In the genomic region with DNA sequence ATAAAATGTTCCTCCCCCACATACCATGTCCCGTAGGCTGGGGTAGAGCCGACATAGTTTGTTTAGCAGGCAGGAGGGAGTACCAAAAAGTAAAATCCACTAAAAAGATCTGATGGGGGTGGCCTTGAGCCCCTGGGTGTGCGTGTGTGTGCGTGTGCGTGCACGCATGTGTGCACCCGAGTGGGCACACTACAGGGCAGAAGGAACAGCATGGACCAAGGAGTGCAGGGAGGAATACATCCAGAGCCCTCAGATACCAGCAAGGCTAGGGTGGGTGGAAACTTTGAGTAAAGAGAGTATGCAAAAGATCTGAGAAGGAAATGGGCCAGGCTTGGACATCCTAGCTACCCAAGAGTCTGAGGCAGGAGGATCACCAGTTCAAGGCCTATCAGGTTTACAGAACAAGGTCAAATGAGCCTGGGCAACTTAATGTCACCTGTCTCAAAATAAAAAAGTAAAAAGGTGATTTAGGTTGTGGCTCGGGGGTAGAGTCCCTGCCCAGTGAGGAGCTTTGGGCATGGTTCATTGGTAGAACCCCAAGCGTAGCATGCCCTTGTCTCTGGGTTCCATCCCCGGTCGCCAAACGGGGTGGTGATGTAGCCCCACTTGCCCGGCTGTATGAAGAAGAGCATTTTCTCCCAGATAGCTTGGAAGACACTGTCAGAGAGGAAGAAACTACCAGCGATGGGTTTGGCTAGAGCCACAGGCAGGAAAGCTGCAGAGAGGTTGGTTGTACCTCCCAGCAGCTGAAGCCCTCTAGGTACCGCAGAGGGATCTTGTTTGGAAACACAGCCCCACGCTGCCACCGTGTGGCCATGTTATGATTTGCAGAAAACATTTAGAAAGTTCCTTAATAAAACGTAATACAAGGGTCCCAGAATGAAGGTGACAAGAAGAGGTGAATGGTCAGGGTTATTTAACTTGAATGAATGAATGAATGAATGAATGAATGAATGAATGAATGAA, we compare ENCODE assay signal across 9 mouse cellular contexts. TPM values are rescaled to one million over a fixed set of nuclear protein-coding genes. Genes with fewer than 3 reads are reported as not detected.
DNase-seq lines count a peak whose midpoint lies in the region; ATAC-seq lines count a peak whose summit lies in the region.
"Had no signal": no experiment of that assay in that cellular context is flagged by ENCODE, and none has a peak within 500 bp of the region (broad histone marks: within the 10 kb centered on the region; RNA-seq: fewer than 3 reads in every experiment).

No protein-coding gene starts in this region.

- no peak overlapping the region for H3K4me2 ChIP-seq in forebrain, embryonic 16.5 days (ENCODE audit: low read length)
- no peak overlapping the region for H3K4me2 ChIP-seq in intestine, embryonic 15.5 days (replicated peaks)
- H3K4me2 ChIP-seq in limb, embryonic 11.5 days (ENCODE audit: low read depth, severe bottlenecking), result no peak overlapping the region
- no peak overlapping the region for H3K4me2 ChIP-seq in midbrain, embryonic 16.5 days (ENCODE audit: low read length)
- H3K4me2 ChIP-seq: embryonic facial prominence, embryonic 15.5 days had no signal

- peaks cover 2% of the 10 kb centered on the region; the same call in 1 of the 2 replicates for H3K27me3 ChIP-seq in forebrain, embryonic 16.5 days (replicated peaks; ENCODE audit: control insufficient read depth, insufficient read depth, low read length)
- H3K27me3 ChIP-seq in intestine, embryonic 15.5 days (replicated peaks), result 0 out of 2 replicates have a peak, but pooled peaks cover 3% of the 10 kb centered on the region
- H3K27me3 ChIP-seq in limb, embryonic 11.5 days (ENCODE audit: control insufficient read depth, insufficient read depth, low read length), result no peaks in the 10 kb centered on the region
- peaks cover 6% of the 10 kb centered on the region; the same call in 1 of the 2 replicates for H3K27me3 ChIP-seq in midbrain, embryonic 16.5 days (ENCODE audit: control insufficient read depth, insufficient read depth, low read depth, low read length)
- H3K27me3 ChIP-seq: embryonic facial prominence, embryonic 15.5 days had no signal

- no peaks in the 10 kb centered on the region for H3K9me3 ChIP-seq in forebrain, embryonic 16.5 days (ENCODE audit: control insufficient read depth, low read length)
- H3K9me3 ChIP-seq in intestine, embryonic 15.5 days, result no peaks in the 10 kb centered on the region
- H3K9me3 ChIP-seq in limb, embryonic 11.5 days (ENCODE audit: control insufficient read depth, low read length), result no peaks in the 10 kb centered on the region
- no peaks in the 10 kb centered on the region for H3K9me3 ChIP-seq in midbrain, embryonic 16.5 days (replicated peaks; ENCODE audit: control insufficient read depth, low read length, poor library complexity, severe bottlenecking)
- H3K9me3 ChIP-seq: embryonic facial prominence, embryonic 15.5 days had no signal

- H3K27ac ChIP-seq in forebrain, embryonic 16.5 days (ENCODE audit: low read length), result no peak overlapping the region
- H3K27ac ChIP-seq in intestine, embryonic 15.5 days, result no peak overlapping the region
- H3K27ac ChIP-seq in limb, embryonic 11.5 days (replicated peaks; ENCODE audit: low read depth, low read length), result no peak overlapping the region
- no peak overlapping the region for H3K27ac ChIP-seq in midbrain, embryonic 16.5 days (ENCODE audit: low read length)
- H3K27ac ChIP-seq: embryonic facial prominence, embryonic 15.5 days had no signal

- peak; percentile 68 for DNase-seq in ovary, postnatal 14 days (ENCODE audit: low spot score)
- no peak for DNase-seq in ovary, adult 18-20 months (ENCODE audit: low spot score)
- peak; percentile 77 for DNase-seq in cerebellum, adult 11-12 months
- peak; percentile 88 for DNase-seq in limb, embryonic 11.5 days (ENCODE audit: low spot score)
- peak; percentile 68 to 79 for DNase-seq in spleen, postnatal 14 days (ENCODE audit: low spot score in 2 of 2)

- no peak overlapping the region for H3K9ac ChIP-seq in forebrain, embryonic 16.5 days (replicated peaks; ENCODE audit: low read depth, low read length)
- no peak overlapping the region for H3K9ac ChIP-seq in intestine, embryonic 15.5 days
- no peak overlapping the region for H3K9ac ChIP-seq in limb, embryonic 11.5 days (ENCODE audit: low read length)
- no peak overlapping the region for H3K9ac ChIP-seq in midbrain, embryonic 16.5 days (ENCODE audit: low read depth, low read length)
- H3K9ac ChIP-seq: embryonic facial prominence, embryonic 15.5 days had no signal

- ATAC-seq in forebrain, embryonic 16.5 days, result peak; percentile 74
- ATAC-seq in intestine, embryonic 15.5 days, result 0 out of 2 replicates have a peak, but pooled peaks have one; percentile 22
- 0 out of 2 replicates have a peak, but pooled peaks have one; percentile 31 for ATAC-seq in limb, embryonic 11.5 days (ENCODE audit: insufficient number of reproducible peaks, low FRiP score, low TSS enrichment, low read depth)
- ATAC-seq in midbrain, embryonic 16.5 days, result peak; percentile 80; the same call in 1 of the 2 replicates

- H3K36me3 ChIP-seq in forebrain, embryonic 16.5 days (ENCODE audit: control insufficient read depth, insufficient read depth), result no peaks in the 10 kb centered on the region
- H3K36me3 ChIP-seq in intestine, embryonic 15.5 days, result no peaks in the 10 kb centered on the region
- no peaks in the 10 kb centered on the region for H3K36me3 ChIP-seq in limb, embryonic 11.5 days (ENCODE audit: control insufficient read depth, insufficient read depth, low read length)
- no peaks in the 10 kb centered on the region for H3K36me3 ChIP-seq in midbrain, embryonic 16.5 days (ENCODE audit: control insufficient read depth, insufficient read depth, low read length)
- H3K36me3 ChIP-seq: embryonic facial prominence, embryonic 15.5 days had no signal

- no peak overlapping the region for H3K4me3 ChIP-seq in forebrain, embryonic 16.5 days (replicated peaks; ENCODE audit: low read length)
- no peak overlapping the region for H3K4me3 ChIP-seq in intestine, embryonic 15.5 days (replicated peaks)
- H3K4me3 ChIP-seq in limb, embryonic 11.5 days (ENCODE audit: low read depth, low read length), result no peak overlapping the region
- no peak overlapping the region for H3K4me3 ChIP-seq in midbrain, embryonic 16.5 days (ENCODE audit: low read depth, low read length)
- H3K4me3 ChIP-seq: embryonic facial prominence, embryonic 15.5 days had no signal

- no peaks in the 10 kb centered on the region for H3K4me1 ChIP-seq in forebrain, embryonic 16.5 days (replicated peaks; ENCODE audit: control insufficient read depth, insufficient read depth, low read length)
- no peaks in the 10 kb centered on the region for H3K4me1 ChIP-seq in intestine, embryonic 15.5 days (replicated peaks)
- H3K4me1 ChIP-seq in limb, embryonic 11.5 days (ENCODE audit: control insufficient read depth, insufficient read depth, low read length), result no peaks in the 10 kb centered on the region
- no peaks in the 10 kb centered on the region for H3K4me1 ChIP-seq in midbrain, embryonic 16.5 days (ENCODE audit: control insufficient read depth, insufficient read depth, low read length)
- H3K4me1 ChIP-seq: embryonic facial prominence, embryonic 15.5 days had no signal

- WGBS in forebrain, embryonic 16.5 days, result 51% methylated on average over 18 of the region's 18 CpGs
- 54% methylated on average over 18 of the region's 18 CpGs for WGBS in intestine, embryonic 15.5 days
- WGBS in limb, embryonic 11.5 days, result 55% methylated on average over 18 of the region's 18 CpGs
- whole genome bisulfite sequencing in midbrain, embryonic 16.5 days, result 52% methylated on average over 18 of the region's 18 CpGs

RNA-seq across cellular contexts. Expression of a gene that starts 7.0 kb away (rescaled TPM):
- 69.8 and 80.2 TPM in 2 replicates for polyA plus RNA-seq in forebrain, embryonic 16.5 days (2015; fragmentation: Nextera tagmentation; extraction: Ambion mirVana)
- 66.3 and 69.5 TPM in 2 replicates for polyA plus RNA-seq in intestine, embryonic 15.5 days (2015; fragmentation: Nextera tagmentation; extraction: Ambion mirVana)
- 70.2 and 72.1 TPM in 2 replicates for polyA plus RNA-seq in limb, embryonic 11.5 days (2014; fragmentation: Nextera tagmentation; extraction: Ambion mirVana)
- polyA plus RNA-seq in midbrain, embryonic 16.5 days (2015; fragmentation: Nextera tagmentation; extraction: Ambion mirVana), result 54.1 and 58.1 TPM in 2 replicates

RNA-seq across cellular contexts. Expression of a gene that starts 11.5 kb away (rescaled TPM):
- polyA plus RNA-seq in forebrain, embryonic 16.5 days (2015; fragmentation: Nextera tagmentation; extraction: Ambion mirVana), result 0.42 and 1.4 TPM in 2 replicates
- polyA plus RNA-seq in intestine, embryonic 15.5 days (2015; fragmentation: Nextera tagmentation; extraction: Ambion mirVana), result 3.1 and 3.6 TPM in 2 replicates
- 0.44 and 0.61 TPM in 2 replicates for polyA plus RNA-seq in limb, embryonic 11.5 days (2014; fragmentation: Nextera tagmentation; extraction: Ambion mirVana)
- polyA plus RNA-seq in midbrain, embryonic 16.5 days (2015; fragmentation: Nextera tagmentation; extraction: Ambion mirVana), result 0.77 and 1.9 TPM in 2 replicates

RNA-seq across cellular contexts. Expression of a gene that starts 12.1 kb away (rescaled TPM):
- 46.1 and 48.0 TPM in 2 replicates for polyA plus RNA-seq in forebrain, embryonic 16.5 days (2015; fragmentation: Nextera tagmentation; extraction: Ambion mirVana)
- polyA plus RNA-seq in intestine, embryonic 15.5 days (2015; fragmentation: Nextera tagmentation; extraction: Ambion mirVana), result 72.0 and 76.0 TPM in 2 replicates
- polyA plus RNA-seq in limb, embryonic 11.5 days (2014; fragmentation: Nextera tagmentation; extraction: Ambion mirVana), result 82.5 and 84.3 TPM in 2 replicates
- 19.4 and 20.1 TPM in 2 replicates for polyA plus RNA-seq in midbrain, embryonic 16.5 days (2015; fragmentation: Nextera tagmentation; extraction: Ambion mirVana)

RNA-seq across cellular contexts. Expression of a gene that starts 28.8 kb away (rescaled TPM):
- polyA plus RNA-seq in forebrain, embryonic 16.5 days (2015; fragmentation: Nextera tagmentation; extraction: Ambion mirVana), result not detected in 2 replicates
- 0.25 and 0.43 TPM in 2 replicates for polyA plus RNA-seq in intestine, embryonic 15.5 days (2015; fragmentation: Nextera tagmentation; extraction: Ambion mirVana)
- polyA plus RNA-seq in limb, embryonic 11.5 days (2014; fragmentation: Nextera tagmentation; extraction: Ambion mirVana), result 0.07 and 0.11 TPM in 2 replicates
- polyA plus RNA-seq in midbrain, embryonic 16.5 days (2015; fragmentation: Nextera tagmentation; extraction: Ambion mirVana), result not detected in 2 replicates

RNA-seq across cellular contexts. Expression of a gene that starts 29.7 kb away (rescaled TPM):
- 2.8 and 4.0 TPM in 2 replicates for polyA plus RNA-seq in forebrain, embryonic 16.5 days (2015; fragmentation: Nextera tagmentation; extraction: Ambion mirVana)
- 0.27 and 0.36 TPM in 2 replicates for polyA plus RNA-seq in intestine, embryonic 15.5 days (2015; fragmentation: Nextera tagmentation; extraction: Ambion mirVana)
- polyA plus RNA-seq in limb, embryonic 11.5 days (2014; fragmentation: Nextera tagmentation; extraction: Ambion mirVana), result 0.31 and 0.36 TPM in 2 replicates
- 5.5 and 6.4 TPM in 2 replicates for polyA plus RNA-seq in midbrain, embryonic 16.5 days (2015; fragmentation: Nextera tagmentation; extraction: Ambion mirVana)

Comparison
In these comparisons a context has a peak if more than half of its experiments do, and no peak if none do; other contexts are left out.
1. ATAC-seq: peak in every context shown above with its lines; median percentile 80 in midbrain, embryonic 16.5 days; 74 in forebrain, embryonic 16.5 days; 31 in limb, embryonic 11.5 days; 22 in intestine, embryonic 15.5 days.